Mouse (Mus musculus): ENCODE measurements around the gene Olfr324. TPM values are rescaled to one million over a fixed set of nuclear protein-coding genes. Genes with fewer than 3 reads are reported as not detected.

The Olfr324 gene
- polyA plus RNA-seq, 1 experiment from 2014 or later: not detected

DNA sequence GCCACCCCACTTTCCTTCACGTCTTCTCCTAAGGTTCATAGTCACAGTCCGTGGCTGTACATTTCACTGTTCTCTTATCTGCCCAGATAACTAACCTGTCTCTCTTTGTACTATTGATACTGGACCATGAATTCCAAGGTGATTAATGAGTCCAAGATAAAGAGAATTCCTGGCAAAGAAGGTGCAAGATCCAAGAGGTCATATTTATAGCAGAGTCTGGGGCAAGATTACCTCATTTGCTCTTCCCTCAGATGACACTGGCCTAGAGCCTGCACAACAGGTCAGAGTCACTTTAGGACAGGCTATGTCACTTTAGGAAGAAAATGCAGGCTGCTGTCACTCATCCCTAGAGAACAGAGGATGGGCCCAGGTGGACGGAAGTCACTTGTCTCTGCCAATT is 10.3 kb downstream of the Olfr324 start:
- Histone ChIP-seq H3K4me3 (no peak overlapping the region), H3K9me3 (no peaks in the 10 kb centered on the region), H3K36me3 (no peaks in the 10 kb centered on the region), H3K27me3 (no peaks in the 10 kb centered on the region), H3K27ac (no peak overlapping the region), H3K9ac (no peak overlapping the region), H3K4me1 (no peaks in the 10 kb centered on the region), H3K4me2 (no peak overlapping the region)
- WGBS: 87% methylated on average over 3 of the region's 3 CpGs
- ATAC-seq (ENCODE audit: insufficient number of reproducible peaks, insufficient read depth, low FRiP score, low TSS enrichment, low read depth): no peak

DNA sequence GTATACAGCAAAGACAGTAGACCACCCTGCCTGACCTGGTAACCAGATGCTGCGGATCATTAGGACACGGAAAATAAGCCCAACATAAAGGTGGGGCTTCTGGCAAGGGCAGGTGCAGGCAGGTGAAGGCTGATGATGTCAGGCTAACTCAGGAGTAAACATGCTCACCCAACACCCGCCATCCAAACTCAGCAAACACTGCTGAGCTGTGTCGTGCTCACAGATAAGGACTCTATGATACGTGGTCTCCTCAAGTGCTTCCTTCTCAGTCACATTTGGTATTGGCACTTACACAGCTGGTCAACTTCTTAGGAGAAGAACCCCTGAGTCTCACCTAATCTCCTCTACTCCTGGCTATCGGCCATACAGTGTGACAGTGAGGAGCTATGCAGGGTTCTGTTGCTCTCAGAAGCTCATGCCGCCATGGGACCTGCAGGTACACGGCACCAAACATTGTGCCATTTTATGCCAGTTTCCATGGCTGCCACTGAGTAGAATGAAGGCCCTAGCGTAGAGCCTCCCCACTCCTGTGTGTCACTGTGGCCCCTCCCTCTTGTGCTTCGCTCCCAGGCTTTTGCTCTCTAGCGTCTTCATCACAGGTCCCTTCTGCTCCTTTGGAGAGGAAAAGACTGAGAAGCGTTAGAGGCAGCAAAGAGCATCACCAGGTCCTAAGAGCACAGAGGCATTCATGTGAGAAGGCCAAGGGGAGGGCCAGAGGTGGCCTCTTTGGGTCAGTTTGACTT is 11.4 kb downstream of the Olfr324 start:
- no peak overlapping the region for H3K9ac ChIP-seq
- H3K36me3 ChIP-seq: no peaks in the 10 kb centered on the region
- WGBS: 86% methylated on average over 12 of the region's 12 CpGs
- H3K4me1 ChIP-seq: no peaks in the 10 kb centered on the region
- H3K4me3 ChIP-seq: no peak overlapping the region
- no peak for ATAC-seq (ENCODE audit: insufficient number of reproducible peaks, insufficient read depth, low FRiP score, low TSS enrichment, low read depth)
- H3K27me3 ChIP-seq: no peaks in the 10 kb centered on the region
- no peaks in the 10 kb centered on the region for H3K9me3 ChIP-seq
- H3K4me2 ChIP-seq: no peak overlapping the region
- H3K27ac ChIP-seq: no peak overlapping the region

DNA sequence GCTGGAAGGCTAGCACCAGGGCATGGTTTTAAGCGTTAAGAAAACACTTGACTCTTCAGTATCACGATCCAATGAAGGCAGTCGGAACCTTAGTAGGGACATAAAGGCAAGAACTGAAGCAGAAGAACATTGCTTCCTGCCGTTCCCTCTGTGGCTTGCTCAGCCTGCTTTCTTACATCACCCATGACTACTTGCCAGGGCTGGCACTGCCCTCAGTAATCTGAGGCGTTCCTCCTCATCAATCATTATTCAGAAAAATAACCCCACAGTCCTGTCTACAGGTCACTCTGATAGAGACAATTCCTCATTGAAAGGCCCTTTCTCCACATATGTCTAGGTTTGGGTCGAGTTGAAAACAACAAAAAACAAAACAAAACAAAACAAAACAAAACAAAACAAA is 12.1 kb downstream of the Olfr324 start:
- Histone ChIP-seq H3K36me3 (no peaks in the 10 kb centered on the region), H3K27ac (no peak overlapping the region), H3K9me3 (no peaks in the 10 kb centered on the region), H3K4me1 (no peaks in the 10 kb centered on the region), H3K4me2 (no peak overlapping the region), H3K4me3 (no peak overlapping the region), H3K27me3 (no peaks in the 10 kb centered on the region), H3K9ac (no peak overlapping the region)
- 87% methylated on average over 6 of the region's 6 CpGs for WGBS
- no peak for ATAC-seq (ENCODE audit: insufficient number of reproducible peaks, insufficient read depth, low FRiP score, low TSS enrichment, low read depth)

DNA sequence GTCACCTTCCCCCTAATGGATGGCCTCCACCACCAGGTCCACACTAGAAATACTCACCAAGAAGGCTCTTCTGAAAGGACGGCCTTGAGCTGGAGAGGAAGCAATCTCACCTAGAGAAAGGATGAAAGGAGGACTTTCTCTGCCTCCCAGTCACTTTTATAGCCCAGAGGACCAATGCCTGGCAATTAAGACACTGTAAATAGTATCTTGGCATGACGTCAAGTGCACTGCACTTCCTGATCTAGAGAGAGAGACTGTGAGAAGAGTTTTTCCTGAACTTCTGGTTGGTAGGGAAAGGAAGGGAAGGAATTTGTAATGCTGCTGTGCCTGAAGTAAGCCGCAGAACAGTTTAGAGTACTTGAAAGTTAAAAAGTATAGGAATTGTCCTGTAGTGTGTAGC is 18.4 kb downstream of the Olfr324 start:
- H3K9ac ChIP-seq: no peak overlapping the region
- H3K4me1 ChIP-seq: no peaks in the 10 kb centered on the region
- WGBS: 77% methylated on average over 3 of the region's 3 CpGs
- no peak overlapping the region for H3K4me2 ChIP-seq
- no peaks in the 10 kb centered on the region for H3K9me3 ChIP-seq
- H3K27me3 ChIP-seq: no peaks in the 10 kb centered on the region
- no peaks in the 10 kb centered on the region for H3K36me3 ChIP-seq
- no peak overlapping the region for H3K4me3 ChIP-seq
- no peak overlapping the region for H3K27ac ChIP-seq
- ATAC-seq (ENCODE audit: insufficient number of reproducible peaks, insufficient read depth, low FRiP score, low TSS enrichment, low read depth): no peak

DNA sequence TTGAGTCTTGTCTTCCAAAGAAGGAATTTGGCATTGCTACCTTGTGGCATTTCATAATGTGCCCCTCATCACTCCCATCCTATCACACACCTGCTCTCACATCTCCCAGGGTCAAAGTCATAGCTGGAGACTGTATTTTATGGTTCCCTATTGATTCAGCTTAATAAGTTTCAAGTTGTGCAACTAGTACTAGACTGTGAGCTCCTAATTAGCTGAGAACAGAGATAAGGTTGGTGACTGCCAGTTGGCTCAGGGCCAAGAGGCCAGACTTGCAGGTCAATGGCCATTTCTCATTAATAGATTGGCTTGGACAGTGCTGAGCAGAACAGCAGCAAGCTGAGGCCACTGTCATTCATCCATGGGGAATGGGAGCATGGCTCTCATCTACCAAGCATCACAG is 19.6 kb downstream of the Olfr324 start:
- H3K27me3 ChIP-seq: no peaks in the 10 kb centered on the region
- no peak for ATAC-seq (ENCODE audit: insufficient number of reproducible peaks, insufficient read depth, low FRiP score, low TSS enrichment, low read depth)
- H3K36me3 ChIP-seq: no peaks in the 10 kb centered on the region
- H3K27ac ChIP-seq: no peak overlapping the region
- no peak overlapping the region for H3K9ac ChIP-seq
- no peak overlapping the region for H3K4me2 ChIP-seq
- no peaks in the 10 kb centered on the region for H3K9me3 ChIP-seq
- H3K4me3 ChIP-seq: no peak overlapping the region
- H3K4me1 ChIP-seq: no peaks in the 10 kb centered on the region

DNA sequence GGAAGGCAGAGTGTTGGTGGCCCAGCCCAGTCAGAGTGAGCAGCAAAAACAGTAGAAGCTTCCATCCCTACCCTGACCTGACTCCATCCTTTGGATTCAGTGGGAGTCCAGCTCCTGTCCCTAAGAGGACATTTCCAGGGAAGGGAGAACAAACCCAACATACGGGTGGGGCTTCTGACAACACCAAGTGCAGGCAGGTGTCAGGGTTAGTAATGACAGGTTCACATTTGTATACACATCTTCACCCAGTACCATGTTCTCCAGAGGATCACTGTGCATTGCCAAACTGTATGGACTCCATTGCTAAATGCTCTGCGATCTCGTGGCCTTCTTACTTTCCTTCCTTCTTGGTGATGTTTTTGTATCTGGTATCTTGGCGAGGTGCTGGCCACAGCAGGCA is 21.1 kb downstream of the Olfr324 start, which contains the start of gene 2210407C18Rik:
2210407C18Rik (minus strand) TSS at position 101 of the 400 bp plus-strand sequence.
- Histone ChIP-seq H3K4me1 (no peaks in the 10 kb centered on the region), H3K36me3 (no peaks in the 10 kb centered on the region), H3K4me2 (no peak within 1 kb of the TSS), H3K27me3 (no peaks in the 10 kb centered on the region), H3K9ac (no peak within 1 kb of the TSS), H3K9me3 (no peaks in the 10 kb centered on the region), H3K27ac (no peak within 1 kb of the TSS), H3K4me3 (no peak within 1 kb of the TSS)
- no peak for ATAC-seq (ENCODE audit: insufficient number of reproducible peaks, insufficient read depth, low FRiP score, low TSS enrichment, low read depth)
- 87% methylated on average over 4 of the region's 4 CpGs for WGBS

DNA sequence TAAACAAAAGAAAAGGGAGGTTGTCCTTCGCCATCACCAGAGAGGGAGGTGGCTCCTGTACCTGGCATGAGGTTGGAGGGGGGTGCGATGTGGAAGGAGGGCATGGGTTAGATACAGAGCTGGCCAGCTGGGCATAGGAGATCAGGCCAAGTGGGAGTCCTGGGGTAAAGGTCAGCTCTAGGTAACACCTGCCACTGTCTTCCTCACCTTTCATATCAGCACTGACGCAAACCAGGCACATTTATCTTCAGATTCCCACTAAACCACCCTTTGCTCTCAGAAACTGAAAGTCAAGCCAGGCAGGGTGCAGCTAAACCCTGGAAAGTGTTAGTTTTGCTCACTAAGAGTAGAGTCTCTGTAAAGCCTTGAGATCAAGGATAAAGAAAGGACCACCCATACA is 23.5 kb downstream of the Olfr324 start:
- H3K9ac ChIP-seq: no peak overlapping the region
- H3K27me3 ChIP-seq: no peaks in the 10 kb centered on the region
- H3K4me3 ChIP-seq: no peak overlapping the region
- 62% methylated on average over 3 of the region's 3 CpGs for WGBS
- ATAC-seq (ENCODE audit: insufficient number of reproducible peaks, insufficient read depth, low FRiP score, low TSS enrichment, low read depth): no peak
- H3K4me1 ChIP-seq: no peaks in the 10 kb centered on the region
- no peaks in the 10 kb centered on the region for H3K9me3 ChIP-seq
- no peak overlapping the region for H3K27ac ChIP-seq
- H3K36me3 ChIP-seq: no peaks in the 10 kb centered on the region
- H3K4me2 ChIP-seq: no peak overlapping the region

DNA sequence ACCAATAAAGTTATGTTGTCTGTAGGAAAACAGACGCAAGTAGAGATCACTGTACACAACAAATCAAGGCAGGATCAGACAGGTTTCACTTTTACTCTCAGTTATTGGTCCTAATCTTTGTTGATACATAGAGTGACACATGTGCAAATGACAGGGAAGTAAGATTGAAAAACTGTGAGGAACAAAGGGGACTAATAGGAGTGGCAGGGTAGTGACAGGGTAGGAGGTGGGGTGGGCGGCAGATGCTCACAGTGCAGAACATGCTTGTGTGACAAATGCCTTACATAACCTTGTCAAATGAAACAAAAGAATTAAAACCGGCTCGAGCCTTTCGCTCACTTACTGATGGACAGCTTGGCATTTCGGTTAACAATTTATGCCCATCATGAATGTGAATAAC is 23.9 kb downstream of the Olfr324 start:
- H3K36me3 ChIP-seq: no peaks in the 10 kb centered on the region
- H3K4me3 ChIP-seq: no peak overlapping the region
- no peaks in the 10 kb centered on the region for H3K9me3 ChIP-seq
- WGBS: 76% methylated on average over 6 of the region's 6 CpGs
- no peak for ATAC-seq (ENCODE audit: insufficient number of reproducible peaks, insufficient read depth, low FRiP score, low TSS enrichment, low read depth)
- H3K27me3 ChIP-seq: no peaks in the 10 kb centered on the region
- no peak overlapping the region for H3K9ac ChIP-seq
- H3K4me1 ChIP-seq: no peaks in the 10 kb centered on the region
- H3K4me2 ChIP-seq: no peak overlapping the region
- H3K27ac ChIP-seq: no peak overlapping the region

DNA sequence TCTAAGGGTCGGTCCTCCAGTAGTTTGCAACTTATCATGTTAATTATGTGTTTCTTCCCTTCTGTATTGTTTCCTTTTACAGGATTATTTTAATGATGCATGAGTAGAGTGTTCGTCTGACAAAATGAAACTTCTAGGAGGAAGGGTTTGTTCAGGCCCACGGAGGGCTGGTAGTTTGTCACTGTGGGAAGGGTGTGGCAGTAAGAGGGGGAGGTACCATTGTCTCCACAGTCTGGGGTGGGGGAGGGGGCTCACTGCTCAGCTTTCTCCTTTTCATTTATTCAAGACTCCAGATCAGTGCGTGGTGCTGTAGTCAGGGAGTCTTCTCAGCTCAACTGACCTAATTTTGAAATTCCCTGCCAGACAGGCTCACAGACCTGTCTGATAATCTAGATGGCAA is 31.2 kb downstream of the Olfr324 start:
- no peaks in the 10 kb centered on the region for H3K9me3 ChIP-seq
- ATAC-seq (ENCODE audit: insufficient number of reproducible peaks, insufficient read depth, low FRiP score, low TSS enrichment, low read depth): no peak
- no peak overlapping the region for H3K27ac ChIP-seq
- H3K4me2 ChIP-seq: no peak overlapping the region
- 63% methylated on average over 4 of the region's 4 CpGs for WGBS
- H3K36me3 ChIP-seq: no peaks in the 10 kb centered on the region
- no peak overlapping the region for H3K9ac ChIP-seq
- H3K4me1 ChIP-seq: no peaks in the 10 kb centered on the region
- H3K4me3 ChIP-seq: no peak overlapping the region
- no peaks in the 10 kb centered on the region for H3K27me3 ChIP-seq

DNA sequence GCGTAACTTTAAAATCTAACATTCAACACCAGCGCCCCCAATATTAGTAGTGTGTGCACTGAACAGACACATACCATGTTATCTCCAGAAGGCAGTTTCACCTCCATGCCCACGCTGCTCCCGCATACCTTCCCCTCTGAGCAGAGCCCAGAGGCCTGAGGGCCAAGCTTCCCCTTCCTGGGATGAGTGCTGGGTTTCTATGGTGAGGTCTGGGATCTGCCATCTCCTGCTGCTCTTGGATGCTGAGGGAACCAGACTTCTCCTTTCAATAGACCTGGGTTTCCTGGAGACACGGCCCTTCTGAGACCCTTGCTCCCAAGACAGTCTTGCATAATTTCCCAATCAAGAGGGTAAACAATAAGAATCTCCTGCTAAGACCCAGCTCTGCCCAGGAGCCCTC is 35.5 kb downstream of the Olfr324 start, which contains the start of gene Olfr323:
Olfr323 (minus strand) TSS at position 101 of the 400 bp plus-strand sequence.
- 75% methylated on average over 5 of the region's 5 CpGs for WGBS
- H3K9ac ChIP-seq: no peak within 1 kb of the TSS
- H3K27me3 ChIP-seq: no peaks in the 10 kb centered on the region; the same call in 1 of the 2 replicates
- H3K36me3 ChIP-seq: no peaks in the 10 kb centered on the region
- H3K4me3 ChIP-seq: no peak within 1 kb of the TSS
- H3K4me1 ChIP-seq: no peaks in the 10 kb centered on the region
- H3K4me2 ChIP-seq: no peak within 1 kb of the TSS
- H3K9me3 ChIP-seq: no peaks in the 10 kb centered on the region
- ATAC-seq (ENCODE audit: insufficient number of reproducible peaks, insufficient read depth, low FRiP score, low TSS enrichment, low read depth): no peak
- H3K27ac ChIP-seq: no peak within 1 kb of the TSS

DNA sequence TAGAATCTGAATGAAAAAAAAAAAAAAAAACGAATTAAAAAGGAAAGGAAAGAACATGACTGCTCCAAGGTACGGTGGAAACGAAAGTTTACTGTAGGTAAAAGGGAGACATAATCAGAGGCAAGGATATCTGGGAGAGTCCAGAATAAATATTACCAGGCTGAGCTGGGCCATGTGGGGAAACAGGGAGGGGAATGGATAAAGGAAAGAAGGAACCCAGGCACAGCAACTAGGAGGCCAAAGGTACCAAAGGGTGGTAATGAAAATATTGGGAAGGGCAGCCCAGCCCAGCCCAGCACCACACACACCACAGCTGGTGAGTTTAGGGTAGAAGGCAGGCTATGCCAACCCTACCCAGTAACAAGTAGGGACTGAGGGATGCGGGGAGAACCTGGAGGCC is 40.0 kb downstream of the Olfr324 start:
- no peaks in the 10 kb centered on the region for H3K36me3 ChIP-seq
- H3K4me1 ChIP-seq: no peaks in the 10 kb centered on the region
- no peaks in the 10 kb centered on the region for H3K9me3 ChIP-seq
- no peak overlapping the region for H3K4me2 ChIP-seq
- no peak overlapping the region for H3K27ac ChIP-seq
- peaks cover 27% of the 10 kb centered on the region for H3K27me3 ChIP-seq
- no peak overlapping the region for H3K9ac ChIP-seq
- no peak for ATAC-seq (ENCODE audit: insufficient number of reproducible peaks, insufficient read depth, low FRiP score, low TSS enrichment, low read depth)
- WGBS: 60% methylated on average over 4 of the region's 4 CpGs
- H3K4me3 ChIP-seq: no peak overlapping the region

DNA sequence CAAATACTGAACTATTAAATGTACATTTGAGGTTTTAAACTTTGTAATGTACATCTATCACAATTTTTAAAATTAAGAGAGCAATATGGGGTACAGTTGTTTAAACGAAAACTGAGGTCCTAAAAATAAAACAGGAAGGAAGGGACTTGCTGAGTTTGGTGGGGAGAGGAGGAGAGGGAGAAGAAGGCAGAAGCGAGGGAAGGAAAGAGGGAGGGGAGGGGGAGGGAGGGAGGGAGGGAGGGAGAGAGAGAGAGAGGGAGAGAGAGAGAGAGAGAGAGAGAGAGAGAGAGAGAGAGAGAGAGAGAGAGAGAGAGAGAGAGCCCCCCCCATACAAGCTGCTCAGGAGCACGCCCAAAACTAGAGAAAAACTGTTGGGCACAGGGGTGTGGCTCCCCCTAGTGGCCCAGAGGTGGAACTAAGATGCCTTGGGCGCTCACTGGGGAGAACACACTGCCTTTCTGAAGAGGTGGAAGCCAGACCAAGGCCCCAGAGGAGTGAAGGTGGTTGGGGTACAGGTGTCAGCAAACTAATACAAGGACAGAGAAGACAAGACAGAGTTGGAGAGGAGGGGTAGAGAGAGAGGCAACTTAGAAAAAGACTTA is 41.6 kb downstream of the Olfr324 start:
- ATAC-seq (ENCODE audit: insufficient number of reproducible peaks, insufficient read depth, low FRiP score, low TSS enrichment, low read depth): no peak
- Histone ChIP-seq H3K4me2 (no peak overlapping the region), H3K4me1 (peaks cover 11% of the 10 kb centered on the region), H3K27ac (no peak overlapping the region), H3K9ac (no peak overlapping the region), H3K36me3 (no peaks in the 10 kb centered on the region), H3K4me3 (no peak overlapping the region), H3K9me3 (no peaks in the 10 kb centered on the region), H3K27me3 (peaks cover 43% of the 10 kb centered on the region)
- 22% methylated on average over 4 of the region's 4 CpGs for WGBS
